Mouse (Mus musculus): ENCODE results near the gene Haus4.

DNA sequence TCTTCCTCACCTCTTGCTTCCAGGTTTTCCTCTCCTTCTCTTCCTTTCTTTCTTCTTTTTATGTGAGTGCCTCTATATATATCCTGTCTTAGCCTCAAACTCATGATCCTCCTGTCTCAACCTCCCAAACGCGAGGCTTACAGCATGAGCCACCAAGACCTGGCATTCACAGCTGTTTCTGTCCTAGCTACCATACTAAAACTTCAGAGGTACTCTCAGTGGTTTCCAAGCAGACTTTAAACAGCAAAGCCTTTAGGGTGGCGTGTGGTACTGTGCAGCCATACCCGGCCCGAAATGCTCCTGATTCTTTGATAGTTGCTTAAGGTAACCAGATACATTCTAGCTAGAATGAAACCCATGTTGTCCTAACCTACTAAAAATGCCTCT is 26.4 kb downstream of the Haus4 start:
- TF ChIP-seq CTCF (IDR thresholded peaks at IDR 0.05; ENCODE audit: extremely low read depth, insufficient read depth, low read length): no peak
- no peak for TF ChIP-seq POLR2A (IDR thresholded peaks at IDR 0.05; ENCODE audit: extremely low read depth, insufficient read depth, low read length)
